Mouse (Mus musculus) cerebellum, adult 2 months (tissue): Measurements from ENCODE around the gene Mpp2. TPM values are rescaled to one million over a fixed set of nuclear protein-coding genes. Genes with fewer than 3 reads are reported as not detected.

Source experiments
- DNase-seq, 2 experiments: peaks; one replicate each; pipeline ENCODE4 v3.0.0; 2021
- H3K27ac ChIP-seq: fragments of 200-500 bp; 2 replicates; pipeline ENCODE4 v1.5.1; 2012; ENCODE audit warnings: low read length, control low read depth, inconsistent platforms; ENCODE audit not compliant: insufficient read depth
- H3K27me3 ChIP-seq: fragments of 200-500 bp; 2 replicates; pipeline ENCODE4 v1.6.1; 2012; ENCODE audit warnings: inconsistent platforms, mild to moderate bottlenecking, low read length, moderate library complexity; ENCODE audit not compliant: control insufficient read depth, insufficient read depth
- H3K4me1 ChIP-seq: fragments of 200-500 bp; 2 replicates; pipeline ENCODE4 v1.6.1; 2011; ENCODE audit warnings: low read length; ENCODE audit not compliant: control insufficient read depth, insufficient read depth
- H3K4me3 ChIP-seq: fragments of 200-500 bp; replicated peaks from 2 replicates; pipeline ENCODE3; 2011; ENCODE audit warnings: mild to moderate bottlenecking, low read depth, low read length, control low read depth; ENCODE audit not compliant: insufficient read depth
- CTCF ChIP-seq: fragments of 200-500 bp; IDR thresholded peaks from 2 replicates; pipeline ENCODE4 v1.5.1; 2011; ENCODE audit warnings: low read depth, mild to moderate bottlenecking, control low read depth, low read length, moderate library complexity, borderline replicate concordance; ENCODE audit not compliant: insufficient read depth
- POLR2A ChIP-seq: fragments of 200-500 bp; IDR thresholded peaks from 2 replicates; pipeline ENCODE4 v1.6.1; 2011; ENCODE audit warnings: low read length, control low read depth, borderline replicate concordance; ENCODE audit not compliant: insufficient read depth
- WGBS: fragments of 180-500 bp; shearing (Covaris S2); methylation state at CpG from one replicate; pipeline ENCODE4 v1.1.7; 2018; 5-methylcytosine and 5-hydroxymethylcytosine counted together
- polyA plus RNA-seq: library from polyadenylated mRNA; depleted of rRNA; stranded (reverse); fragments of >200 nt; gene quantifications from 2 replicates; pipeline ENCODE4 v1.2.3, GENCODE M21; 2012

Gene Mpp2
- polyA plus RNA-seq, 1 experiment, result 50.3 TPM

GRCm38 (mm10) chr11:102024084-102024758 is 64.1 kb downstream of the Mpp2 start:
- TF ChIP-seq CTCF, result no peak
- peak; percentile 23; the same call in 1 of the 2 replicates for TF ChIP-seq POLR2A
- peak overlapping the region; percentile 87 for H3K27ac ChIP-seq
- peaks cover 42% of the 10 kb centered on the region for H3K4me1 ChIP-seq
- 11% methylated on average over 6 of the region's 6 CpGs for WGBS
- H3K4me3 ChIP-seq, result peak overlapping the region; percentile 74
- DNase-seq, result peak; percentile 85 to 96
- no peaks in the 10 kb centered on the region for H3K27me3 ChIP-seq

GRCm38 (mm10) chr11:102023406-102023805 is 64.9 kb downstream of the Mpp2 start:
- no peak for DNase-seq
- H3K27me3 ChIP-seq, result no peaks in the 10 kb centered on the region
- peaks cover 50% of the 10 kb centered on the region for H3K4me1 ChIP-seq
- peak overlapping the region; percentile 47 for H3K4me3 ChIP-seq
- peak overlapping the region; percentile 79 for H3K27ac ChIP-seq
- 22% methylated on average over 13 of the region's 13 CpGs for WGBS
- no peak for TF ChIP-seq POLR2A
- TF ChIP-seq CTCF, result no peak

- TF ChIP-seq POLR2A, result no peak
- TF ChIP-seq CTCF, result no peak
- DNase-seq, result peak in 1 of 2 experiments; percentile 69
- H3K4me3 ChIP-seq, result no peak overlapping the region
- peaks cover 48% of the 10 kb centered on the region for H3K4me1 ChIP-seq
- H3K27ac ChIP-seq, result no peak overlapping the region
- H3K27me3 ChIP-seq, result no peaks in the 10 kb centered on the region
- WGBS, result 21% methylated on average over 5 of the region's 5 CpGs
These were observed 67.1 kb downstream of the Mpp2 start for GRCm38 (mm10) chr11:102021196-102021595.

GRCm38 (mm10) chr11:102019736-102020135 is 68.6 kb downstream of the Mpp2 start:
- Histone ChIP-seq H3K27ac (no peak overlapping the region; the same call in 1 of the 2 replicates), H3K4me3 (no peak overlapping the region), H3K27me3 (no peaks in the 10 kb centered on the region), H3K4me1 (peaks cover 62% of the 10 kb centered on the region)
- no peak for DNase-seq
- TF ChIP-seq CTCF (no peak), POLR2A (no peak)
- WGBS, result 26% methylated on average over 9 of the region's 9 CpGs

- H3K27me3 ChIP-seq, result no peaks in the 10 kb centered on the region
- DNase-seq, result peak; percentile 65 to 77
- 3% methylated on average over 1 of the region's 1 CpGs for WGBS
- peak overlapping the region; percentile 83 for H3K27ac ChIP-seq
- TF ChIP-seq POLR2A (no peak; the same call in 1 of the 2 replicates), CTCF (no peak)
- peaks cover 68% of the 10 kb centered on the region for H3K4me1 ChIP-seq
- no peak overlapping the region for H3K4me3 ChIP-seq
These were observed 72.2 kb downstream of the Mpp2 start for GRCm38 (mm10) chr11:102016136-102016535.

- WGBS, result 27% methylated on average over 6 of the region's 6 CpGs
These were observed 72.8 kb downstream of the Mpp2 start for GRCm38 (mm10) chr11:102015472-102015871.

GRCm38 (mm10) chr11:102013201-102013600 is 75.1 kb downstream of the Mpp2 start:
- H3K4me1 ChIP-seq, result peaks cover 59% of the 10 kb centered on the region
- no peaks in the 10 kb centered on the region for H3K27me3 ChIP-seq
- H3K4me3 ChIP-seq, result no peak overlapping the region
- WGBS, result 21% methylated on average over 8 of the region's 8 CpGs
- TF ChIP-seq CTCF (no peak), POLR2A (no peak)
- no peak for DNase-seq
- no peak overlapping the region; the same call in 1 of the 2 replicates for H3K27ac ChIP-seq

More at GRCm38 (mm10) chr11:102015472-102015871, 72.8 kb downstream of the Mpp2 start:
- TF ChIP-seq POLR2A (no peak), CTCF (no peak)
- peaks cover 70% of the 10 kb centered on the region for H3K4me1 ChIP-seq
- peak overlapping the region; percentile 64 for H3K27ac ChIP-seq
- no peak overlapping the region for H3K4me3 ChIP-seq
- no peak for DNase-seq
- H3K27me3 ChIP-seq, result no peaks in the 10 kb centered on the region

- no peak for DNase-seq
- H3K27me3 ChIP-seq, result no peaks in the 10 kb centered on the region
- TF ChIP-seq POLR2A (no peak), CTCF (no peak)
- peaks cover 56% of the 10 kb centered on the region for H3K4me1 ChIP-seq
- H3K4me3 ChIP-seq, result no peak overlapping the region
- no peak overlapping the region for H3K27ac ChIP-seq
- WGBS, result 22% methylated on average over 8 of the region's 8 CpGs
These were observed 76.8 kb downstream of the Mpp2 start for GRCm38 (mm10) chr11:102011510-102011909.
